Mouse (Mus musculus): ENCODE data around the gene Apoe.
"Not testable (repeated sequence)": the region's sequence is repeated elsewhere in the genome, so short reads cannot be mapped to it uniquely, and the experiment has no call there.

The Apoe gene

GRCm38 (mm10) chr7:19691873-19692865, 6.8 kb downstream of the Apoe start, which contains the start of gene Apoc1:
Apoc1 (minus strand) TSS chr7:19692660.
- DNase-seq (ENCODE audit: low spot score) = no peak

DNA sequence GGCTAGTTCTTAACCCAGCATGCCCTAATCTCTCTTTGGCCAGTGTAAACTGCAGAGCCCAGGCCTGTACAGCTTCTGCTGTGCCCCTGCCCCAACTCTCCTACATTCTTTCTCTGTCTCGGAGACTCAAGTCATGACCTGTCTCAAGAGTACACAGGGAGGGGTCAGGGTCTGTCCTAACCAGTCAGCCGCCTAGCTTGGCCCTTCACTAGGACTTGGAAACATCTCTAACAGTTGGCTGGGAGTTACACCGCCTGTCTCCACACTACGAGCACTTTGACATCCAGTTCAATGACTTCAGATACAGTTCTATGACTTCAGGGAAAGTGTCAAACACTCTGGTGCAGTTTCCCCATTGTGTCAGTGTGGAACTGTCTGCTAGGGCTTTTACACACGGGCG, 7.6 kb downstream of the Apoe start:
- DNase-seq (ENCODE audit: low spot score) = no peak

GRCm38 (mm10) chr7:19690845-19691244, 8.1 kb downstream of the Apoe start:
- DNase-seq (ENCODE audit: low spot score) = no peak

DNA sequence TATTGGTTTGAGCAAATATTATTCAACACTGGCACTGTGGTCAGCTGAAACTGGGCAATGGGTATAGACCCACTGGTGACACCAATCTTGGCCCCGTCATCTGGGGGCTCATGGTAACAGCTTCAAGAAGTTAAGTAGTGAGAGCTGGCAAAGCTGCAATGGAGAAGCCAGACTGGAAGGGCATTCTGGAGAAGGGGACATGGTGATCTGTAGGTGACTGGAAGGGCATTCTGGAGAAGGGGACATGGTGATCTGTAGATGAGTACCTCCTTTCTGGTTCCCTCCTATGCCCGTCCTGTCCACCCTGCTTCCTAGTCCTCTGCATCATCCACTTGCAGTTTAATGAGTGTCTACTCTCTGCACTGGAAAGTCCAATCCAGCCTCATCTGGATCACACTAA, 10.4 kb downstream of the Apoe start:
- DNase-seq (ENCODE audit: low spot score) = no peak

DNA sequence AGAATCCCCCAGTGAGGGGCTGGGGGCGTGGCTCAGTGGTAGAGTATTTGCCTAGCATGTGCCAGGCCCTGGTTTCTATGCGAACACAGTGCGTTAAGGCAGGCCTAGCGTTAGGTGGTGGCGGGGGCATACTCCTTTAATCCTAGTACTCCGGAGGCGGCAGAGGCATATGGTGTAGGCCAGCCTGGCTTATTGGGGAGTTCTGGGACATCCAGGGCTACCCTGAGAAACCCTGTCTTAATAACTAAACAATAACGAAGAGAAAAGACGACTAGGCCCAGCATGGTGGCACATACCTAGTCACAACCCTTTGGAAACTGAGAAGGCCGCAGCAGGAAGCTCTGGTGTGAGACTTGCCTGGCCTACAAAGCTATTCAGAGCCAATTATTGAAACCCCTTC, 10.9 kb downstream of the Apoe start:
- DNase-seq (ENCODE audit: low spot score) = no peak

DNA sequence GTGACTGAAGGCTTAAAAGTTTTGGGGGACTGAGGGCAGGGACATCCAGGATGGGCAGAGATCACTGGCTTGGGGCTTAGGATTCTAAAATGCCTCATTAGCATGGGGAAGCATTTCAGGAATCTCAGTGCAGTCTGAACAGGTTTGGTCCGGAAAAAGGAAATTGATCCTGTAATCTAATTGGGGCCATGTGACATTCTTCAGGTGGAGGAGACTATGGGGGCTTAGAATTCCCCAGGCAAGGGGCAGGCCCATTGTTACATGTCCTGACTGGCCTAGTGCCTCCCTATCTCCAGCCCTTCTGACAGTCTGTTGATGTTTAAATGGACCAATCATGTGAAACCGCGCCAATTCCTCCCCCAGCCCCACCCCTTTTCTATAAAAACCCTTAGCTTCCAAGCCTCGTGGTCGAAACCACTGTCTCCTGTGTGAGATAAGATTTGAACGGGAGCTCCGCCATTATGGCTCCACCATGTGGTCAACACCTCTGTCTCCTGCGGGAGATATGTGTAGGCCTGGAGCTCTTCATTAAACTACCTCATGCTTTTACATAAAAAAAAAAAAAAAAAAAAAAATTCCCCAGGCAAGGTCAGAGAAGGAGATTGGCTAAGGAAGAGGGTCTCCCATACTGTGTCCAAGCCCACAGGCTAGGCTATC, 11.9 kb downstream of the Apoe start:
- DNase-seq (ENCODE audit: low spot score) = not testable (repeated sequence)

GRCm38 (mm10) chr7:19686521-19686920, 12.5 kb downstream of the Apoe start:
- DNase-seq (ENCODE audit: low spot score) = no peak

GRCm38 (mm10) chr7:19685374-19685773, 13.6 kb downstream of the Apoe start:
- DNase-seq (ENCODE audit: low spot score) = no peak

- DNase-seq (ENCODE audit: low spot score) = no peak
Observed at GRCm38 (mm10) chr7:19683771-19684201, 15.2 kb downstream of the Apoe start.

DNA sequence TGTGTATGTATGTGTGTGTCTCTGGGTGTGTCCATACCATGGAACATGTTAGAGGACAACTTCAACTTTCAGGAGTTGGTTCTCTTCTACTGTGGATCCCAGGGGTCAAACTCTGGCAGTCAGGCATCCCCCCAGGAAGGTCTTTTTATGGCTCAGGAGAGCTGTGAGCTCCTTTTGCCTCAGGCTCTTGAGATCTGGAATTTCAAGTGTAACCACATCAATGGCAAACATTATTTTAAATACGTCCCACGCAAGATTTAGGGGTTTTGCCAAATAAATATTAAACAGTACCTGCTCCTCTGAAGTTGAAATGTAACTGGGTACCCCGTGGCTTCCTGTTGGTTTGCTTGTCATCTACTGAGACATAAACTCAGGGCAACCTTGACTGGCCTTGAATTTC, 16.0 kb downstream of the Apoe start:
- DNase-seq (ENCODE audit: low spot score) = no peak

- no peak for DNase-seq (ENCODE audit: low spot score)
Observed at GRCm38 (mm10) chr7:19681202-19681694, 17.7 kb downstream of the Apoe start, which contains the start of the genes Gm44805 and Apoc4. Gm44805 (minus strand) TSS chr7:19681423. Apoc4 (minus strand) TSS chr7:19681479.

- DNase-seq (ENCODE audit: low spot score) = no peak
Observed at GRCm38 (mm10) chr7:19680702-19681101, 18.3 kb downstream of the Apoe start.

DNA sequence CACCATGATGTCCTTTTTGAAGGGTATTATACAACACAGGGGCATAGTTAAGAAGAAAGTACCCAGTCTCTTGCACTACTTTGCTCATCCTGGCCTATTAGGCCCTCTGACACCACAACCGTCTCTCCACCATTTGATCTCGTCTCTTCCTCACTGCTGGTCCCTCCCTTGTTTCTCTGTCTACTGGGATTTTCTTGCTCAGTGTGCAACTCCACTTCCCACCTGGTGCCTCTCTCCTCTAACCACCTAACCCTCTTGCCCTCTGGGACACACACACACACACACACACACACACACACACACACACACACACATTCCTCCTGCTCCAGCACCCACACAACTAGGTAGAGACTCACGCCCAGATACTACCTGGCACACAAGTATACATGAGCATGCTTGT, 20.1 kb downstream of the Apoe start:
- DNase-seq (ENCODE audit: low spot score) = no peak

- no peak for DNase-seq (ENCODE audit: low spot score)
Observed at GRCm38 (mm10) chr7:19677872-19678271, 21.1 kb downstream of the Apoe start, which contains the start of gene Apoc2. Apoc2 (minus strand) TSS chr7:19677941.

- DNase-seq (ENCODE audit: low spot score) = no peak
Observed at GRCm38 (mm10) chr7:19676662-19677061, 22.3 kb downstream of the Apoe start.

DNA sequence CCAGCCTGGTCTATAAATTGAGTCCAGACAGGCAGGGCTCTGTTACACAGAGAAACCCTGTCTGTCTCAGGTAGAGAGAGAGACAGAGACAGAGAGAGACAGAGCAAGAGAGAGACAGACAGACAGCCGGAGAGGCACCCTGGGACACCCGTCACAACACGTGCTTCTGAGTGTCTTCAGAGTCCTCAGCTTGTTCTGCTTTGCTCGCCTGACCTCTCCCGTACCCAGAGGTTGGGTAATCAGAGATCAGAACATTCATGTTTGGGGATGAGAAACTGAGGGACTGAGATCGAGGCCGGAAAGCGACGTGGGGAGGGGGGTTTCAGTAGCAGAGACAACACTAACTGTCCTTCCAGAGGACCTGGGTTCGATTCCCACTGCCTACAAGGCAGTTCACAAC, 23.2 kb downstream of the Apoe start:
- no peak for DNase-seq (ENCODE audit: low spot score)

DNA sequence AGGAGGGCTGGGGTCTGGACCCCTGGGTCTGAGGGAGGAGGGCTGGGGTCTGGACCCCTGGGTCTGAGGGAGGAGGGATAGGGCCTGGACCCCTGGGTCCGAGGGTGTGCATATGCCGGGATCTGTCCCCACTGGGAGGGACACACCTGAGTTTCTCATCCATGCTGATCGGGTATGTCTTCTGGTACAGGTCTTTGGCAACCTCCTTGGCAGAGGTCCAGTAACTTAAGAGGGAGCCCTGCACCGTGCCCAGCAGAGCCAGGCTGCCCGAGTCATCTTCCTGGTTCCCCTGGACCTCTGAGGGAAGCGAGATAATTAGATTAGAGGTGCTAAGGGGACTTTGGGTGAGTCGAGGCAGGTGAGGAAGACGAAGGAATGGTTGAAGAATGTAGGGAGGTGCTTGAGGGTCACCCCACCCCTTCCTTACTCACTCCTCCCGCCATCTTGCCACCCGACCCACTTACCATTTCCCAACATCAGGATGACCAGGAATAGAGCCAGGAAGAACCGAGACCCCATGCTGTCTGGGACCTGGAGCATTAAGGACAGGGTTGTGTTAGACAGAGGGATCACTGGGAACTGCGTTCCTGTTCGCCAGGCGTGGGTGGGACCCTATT, 25.8 kb downstream of the Apoe start:
- DNase-seq (ENCODE audit: low spot score) = no peak

- no peak for DNase-seq (ENCODE audit: low spot score)
Observed at GRCm38 (mm10) chr7:19671511-19671910, 27.5 kb downstream of the Apoe start.

DNA sequence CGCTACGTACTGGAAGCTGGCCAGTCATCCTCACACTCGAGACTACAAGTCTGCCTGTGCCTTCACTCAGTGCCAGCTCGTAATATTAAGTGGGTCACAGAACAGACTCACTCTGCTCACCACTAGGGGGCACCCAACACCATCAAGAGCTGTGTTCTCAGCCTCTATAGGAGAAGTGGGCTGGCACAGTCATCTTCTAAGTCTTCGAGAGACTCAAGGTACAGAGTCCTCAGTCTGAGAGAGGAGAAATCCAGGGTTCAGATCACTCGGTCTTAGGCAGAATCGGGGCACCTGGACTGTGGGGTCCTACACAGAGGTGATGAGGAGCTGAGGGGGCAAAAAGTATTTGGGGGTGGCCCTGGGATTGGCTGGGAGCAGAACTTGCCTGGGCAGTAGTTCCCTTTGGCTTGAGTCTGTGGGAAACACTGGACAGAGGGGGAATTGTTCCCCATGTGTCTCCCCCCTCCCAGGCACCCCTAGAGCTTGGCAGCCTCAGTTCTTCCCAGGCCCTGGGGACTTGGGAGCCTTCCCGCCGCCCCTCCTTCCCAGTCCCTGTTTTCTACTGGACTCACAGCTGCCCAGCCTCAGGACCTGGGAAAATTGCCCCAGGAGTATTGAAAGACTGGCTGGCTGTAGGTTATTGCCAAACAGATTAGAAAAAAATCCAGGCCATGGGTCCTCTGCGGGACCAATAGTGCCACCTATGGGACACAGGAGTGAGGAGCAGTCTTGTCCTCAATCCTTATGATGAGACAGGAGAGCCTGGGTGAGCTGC, 29.9 kb downstream of the Apoe start:
- peak; percentile 89 for DNase-seq (ENCODE audit: low spot score)

GRCm38 (mm10) chr7:19667434-19667833, 31.6 kb downstream of the Apoe start:
- no peak for DNase-seq (ENCODE audit: low spot score)

DNA sequence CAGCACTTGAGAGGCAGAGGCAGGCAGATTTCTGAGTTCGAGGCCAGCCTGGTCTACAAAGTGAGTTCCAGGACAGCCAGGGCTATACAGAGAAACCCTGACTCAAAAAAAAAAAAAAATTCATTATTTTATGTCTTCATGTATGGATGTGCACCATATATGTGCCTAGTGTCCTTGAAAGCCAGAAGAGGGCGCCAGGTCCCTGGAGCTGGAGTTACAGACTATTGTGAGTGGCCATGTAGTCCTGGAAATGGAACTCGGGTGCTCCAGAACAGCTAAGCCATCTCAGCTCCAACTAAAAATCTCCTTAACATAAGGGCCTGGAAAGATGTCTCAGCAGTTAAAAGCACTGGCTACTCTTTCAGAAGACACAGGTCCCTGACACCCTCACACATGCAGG, 32.2 kb downstream of the Apoe start:
- DNase-seq (ENCODE audit: low spot score) = peak; percentile 22
